Mouse (Mus musculus) neutrophil, adult 59 days (primary cell): ENCODE results near the gene Daxx. TPM values are rescaled to one million over a fixed set of nuclear protein-coding genes. Genes with fewer than 3 reads are reported as not detected.

Experiments used
- total RNA-seq, 2 experiments: library from RNA; stranded (reverse); gene quantifications; 1 replicate in 1 of 2; 2 replicates in 1 of 2; pipeline ENCODE4 v1.2.4; 2023

The Daxx gene
- 10 to 100 TPM; 42.9 to 43.9 TPM for total RNA-seq

GRCm38 (mm10) chr17:33909077-33909868, at the start of gene Daxx:
Daxx (plus strand) TSS chr17:33909414.

GRCm38 (mm10) chr17:33873537-33873936, 35.7 kb upstream of the Daxx start, which contains the start of gene Gm7029:
Gm7029 (plus strand) TSS chr17:33873837.

GRCm38 (mm10) chr17:33890533-33891059, 18.6 kb upstream of the Daxx start, which contains the start of gene Kifc1:
Kifc1 (minus strand) TSS chr17:33890661.

GRCm38 (mm10) chr17:33904835-33905234, 4.4 kb upstream of the Daxx start, which contains the start of gene Platr17:
Platr17 (plus strand) TSS chr17:33905135.

GRCm38 (mm10) chr17:33915671-33916250, 6.5 kb downstream of the Daxx start, which contains the start of the genes Tapbp and Zbtb22:
Tapbp (plus strand) TSS chr17:33915899.
Zbtb22 (plus strand) TSS chr17:33915904.

GRCm38 (mm10) chr17:33929371-33930279, 20.4 kb downstream of the Daxx start, which contains the start of gene Rgl2:
Rgl2 (plus strand) TSS chr17:33929543.

GRCm38 (mm10) chr17:33940206-33940805, 31.1 kb downstream of the Daxx start, which contains the start of the genes Pfdn6 and Wdr46:
Pfdn6 (minus strand) TSS chr17:33940343.
Wdr46 (plus strand) TSS chr17:33940660.

GRCm38 (mm10) chr17:33951021-33951946, 42.1 kb downstream of the Daxx start, which contains the start of gene B3galt4:
B3galt4 (minus strand) TSS chr17:33951488.

GRCm38 (mm10) chr17:33955555-33956214, 46.5 kb downstream of the Daxx start, which contains the start of the genes Vps52 and Rps18:
Vps52 (plus strand) TSS chr17:33955812.
Rps18 (minus strand) TSS chr17:33956001.

Other genes starting within 250 kb of the Daxx start
- 100 to 1,000 TPM; 181 to 236 TPM for gene Hnrnpm, start 222.6 kb upstream of the Daxx start, total RNA-seq
- gene March2, start 190.7 kb upstream of the Daxx start, total RNA-seq, result 10 to 100 TPM; 58.9 to 59.2 TPM
- 100 to 1,000 TPM; 174 to 180 TPM for gene Rab11b, start 148.9 kb upstream of the Daxx start, total RNA-seq
- 1 to 10 TPM; 1.1 to 1.2 TPM for gene Angptl4, start 127.6 kb upstream of the Daxx start, total RNA-seq
- gene Kank3, start 98.9 kb upstream of the Daxx start, total RNA-seq, result 1 to 10 TPM; 4.7 to 7.4 TPM
- gene Rps28, start 84.9 kb upstream of the Daxx start, total RNA-seq, result 1,000 to 10,000 TPM; 1,073 to 1,248 TPM
- 100 to 1,000 TPM; 110 to 135 TPM for gene Ndufa7, start 84.8 kb upstream of the Daxx start, total RNA-seq
- 1 to 10 TPM; 1.1 to 1.5 TPM for gene Cd320, start 66.3 kb upstream of the Daxx start, total RNA-seq
- not detected for gene Gm7029, start 35.6 kb upstream of the Daxx start, total RNA-seq
- 10 to 100 TPM; 45.6 to 48.3 TPM for gene Kifc1, start 18.8 kb upstream of the Daxx start, total RNA-seq
- gene Platr17, start 4.3 kb upstream of the Daxx start, total RNA-seq, result under 1 TPM in 1 of 2 experiments, not detected in 1; 0.66 TPM
- gene Tapbp, start 6.5 kb downstream of the Daxx start, total RNA-seq, result 100 to 1,000 TPM; 238 to 240 TPM
- gene Zbtb22, start 6.5 kb downstream of the Daxx start, total RNA-seq, result 10 to 100 TPM; 32.0 to 36.2 TPM
- 100 to 1,000 TPM; 208 to 226 TPM for gene Rgl2, start 20.1 kb downstream of the Daxx start, total RNA-seq
- gene Pfdn6, start 30.9 kb downstream of the Daxx start, total RNA-seq, result 10 to 100 TPM; 56.6 to 57.6 TPM
- gene Wdr46, start 31.2 kb downstream of the Daxx start, total RNA-seq, result 10 to 100 TPM; 18.7 to 20.9 TPM
- gene B3galt4, start 42.1 kb downstream of the Daxx start, total RNA-seq, result 10 to 100 TPM; 10.7 to 12.0 TPM
- gene Vps52, start 46.4 kb downstream of the Daxx start, total RNA-seq, result 10 to 100 TPM; 51.7 to 59.1 TPM
- 100 to 1,000 TPM; 438 to 472 TPM for gene Rps18, start 46.6 kb downstream of the Daxx start, total RNA-seq
- 100 to 1,000 TPM; 950 to 982 TPM for gene H2-K1, start 90.9 kb downstream of the Daxx start, total RNA-seq
- 10 to 100 TPM; 13.7 to 14.8 TPM for gene Ring1, start 115.3 kb downstream of the Daxx start, total RNA-seq
- gene H2-Ke6, start 118.6 kb downstream of the Daxx start, total RNA-seq, result 10 to 100 TPM; 69.5 to 70.9 TPM
- gene Slc39a7, start 122.3 kb downstream of the Daxx start, total RNA-seq, result 10 to 100 TPM; 60.0 to 81.8 TPM
- gene Rxrb, start 122.4 kb downstream of the Daxx start, total RNA-seq, result 10 to 100 TPM; 57.4 to 59.4 TPM
- gene Col11a2, start 130.0 kb downstream of the Daxx start, total RNA-seq, result 1 to 10 TPM; 4.2 to 7.9 TPM
- gene H2-Oa, start 182.9 kb downstream of the Daxx start, total RNA-seq, result 1 to 10 TPM; 1.5 to 1.8 TPM
- gene H2-DMa, start 210.1 kb downstream of the Daxx start, total RNA-seq, result 10 to 100 TPM; 52.3 to 73.6 TPM
- 100 to 1,000 TPM; 173 to 194 TPM for gene Brd2, start 213.2 kb downstream of the Daxx start, total RNA-seq
- gene H2-DMb2, start 233.9 kb downstream of the Daxx start, total RNA-seq, result 10 to 100 TPM; 23.5 to 25.0 TPM
- gene H2-DMb1, start 243.7 kb downstream of the Daxx start, total RNA-seq, result 10 to 100 TPM; 34.0 to 36.4 TPM